Mouse (Mus musculus): Measurements from ENCODE around the gene Gdf2. TPM values are rescaled to one million over a fixed set of nuclear protein-coding genes. Genes with fewer than 3 reads are reported as not detected.

Gdf2 gene
- polyA plus RNA-seq, 1 experiment, result not detected

DNA sequence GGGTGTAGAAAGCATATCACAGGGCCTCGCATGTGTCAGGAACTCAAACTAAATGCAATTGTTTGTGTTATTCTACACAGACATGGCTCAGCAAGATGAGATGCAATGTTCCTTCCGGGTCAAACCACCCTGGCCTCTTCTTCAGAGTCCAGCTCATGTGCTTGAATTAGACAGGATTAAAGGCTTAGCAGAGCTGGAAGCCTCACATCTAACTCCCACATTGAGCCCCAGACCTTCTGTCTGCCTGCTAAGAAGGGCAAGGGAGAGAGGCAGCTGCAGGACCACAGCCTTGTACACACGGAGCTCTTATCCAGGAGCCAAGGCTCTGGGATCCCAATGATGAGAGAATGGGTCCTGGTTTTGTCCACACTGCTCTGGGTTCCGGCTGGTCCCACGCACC lies 12.9 kb downstream of the Gdf2 start, which contains the start of gene Rbp3:
Rbp3 (plus strand) TSS at position 243 of the 400 bp plus-strand sequence.
- Histone ChIP-seq H3K27me3 (ENCODE audit: control insufficient read depth, insufficient read depth, low read length) (no peaks in the 10 kb centered on the region), H3K4me3 (ENCODE audit: control insufficient read depth, insufficient read depth, low read length) (no peak within 1 kb of the TSS), H3K27ac (ENCODE audit: control insufficient read depth, insufficient read depth, low read length) (no peak within 1 kb of the TSS), H3K4me1 (replicated peaks; ENCODE audit: control insufficient read depth, insufficient read depth, low read length) (no peaks in the 10 kb centered on the region), H3K36me3 (ENCODE audit: control insufficient read depth, insufficient read depth, low read length) (no peaks in the 10 kb centered on the region)
- WGBS, result 91% methylated on average over 5 of the region's 5 CpGs
- TF ChIP-seq POLR2A (IDR thresholded peaks at IDR 0.05; ENCODE audit: control insufficient read depth, extremely low read depth, insufficient read depth, low read length, poor library complexity), result no peak
- no peak for TF ChIP-seq CTCF (IDR thresholded peaks at IDR 0.05; ENCODE audit: borderline replicate concordance, control insufficient read depth, extremely low read depth, insufficient read depth, low read length, poor library complexity)
- DNase-seq, result no peak

DNA sequence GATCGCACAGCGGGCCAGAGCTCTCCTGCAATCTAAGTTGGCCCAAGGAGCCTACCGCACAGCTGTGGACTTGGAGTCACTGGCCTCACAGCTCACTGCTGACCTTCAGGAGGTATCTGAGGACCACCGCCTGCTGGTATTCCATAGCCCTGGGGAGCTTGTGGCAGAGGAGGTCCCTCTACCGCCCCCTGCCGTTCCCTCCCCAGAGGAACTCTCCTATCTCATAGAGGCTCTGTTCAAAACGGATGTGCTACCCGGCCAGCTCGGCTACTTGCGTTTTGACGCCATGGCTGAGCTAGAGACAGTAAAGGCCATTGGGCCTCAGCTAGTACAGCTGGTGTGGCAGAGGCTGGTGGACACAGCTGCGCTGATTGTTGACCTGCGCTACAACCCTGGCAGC lies 15.2 kb downstream of the Gdf2 start:
- H3K27me3 ChIP-seq (ENCODE audit: control insufficient read depth, insufficient read depth, low read length), result no peaks in the 10 kb centered on the region
- H3K4me3 ChIP-seq (ENCODE audit: control insufficient read depth, insufficient read depth, low read length), result no peak overlapping the region
- 75% methylated on average over 13 of the region's 13 CpGs for WGBS
- no peaks in the 10 kb centered on the region for H3K4me1 ChIP-seq (replicated peaks; ENCODE audit: control insufficient read depth, insufficient read depth, low read length)
- H3K27ac ChIP-seq (ENCODE audit: control insufficient read depth, insufficient read depth, low read length), result no peak overlapping the region
- DNase-seq, result no peak
- TF ChIP-seq POLR2A (IDR thresholded peaks at IDR 0.05; ENCODE audit: control insufficient read depth, extremely low read depth, insufficient read depth, low read length, poor library complexity), result no peak
- TF ChIP-seq CTCF (IDR thresholded peaks at IDR 0.05; ENCODE audit: borderline replicate concordance, control insufficient read depth, extremely low read depth, insufficient read depth, low read length, poor library complexity), result no peak
- no peaks in the 10 kb centered on the region for H3K36me3 ChIP-seq (ENCODE audit: control insufficient read depth, insufficient read depth, low read length)

DNA sequence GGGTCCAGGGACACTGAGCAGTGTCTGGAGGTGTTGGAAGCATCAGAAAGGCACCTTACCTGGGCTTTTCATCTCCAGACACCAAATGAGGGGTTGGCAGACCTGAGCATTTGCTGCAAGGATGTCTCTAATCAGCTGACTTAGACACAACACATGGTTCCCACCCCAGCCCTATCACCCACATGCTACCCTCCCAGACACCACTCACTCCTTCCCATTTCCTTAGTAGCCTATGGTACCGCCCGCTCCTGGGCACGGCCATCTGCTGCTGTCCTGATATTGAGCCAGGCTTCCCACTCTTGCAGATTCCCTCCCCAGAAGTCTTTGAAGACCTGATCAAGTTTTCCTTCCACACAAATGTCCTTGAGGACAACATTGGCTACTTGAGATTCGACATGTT lies 17.3 kb downstream of the Gdf2 start:
- Histone ChIP-seq H3K4me1 (replicated peaks; ENCODE audit: control insufficient read depth, insufficient read depth, low read length) (no peaks in the 10 kb centered on the region), H3K27ac (ENCODE audit: control insufficient read depth, insufficient read depth, low read length) (no peak overlapping the region), H3K4me3 (ENCODE audit: control insufficient read depth, insufficient read depth, low read length) (no peak overlapping the region), H3K36me3 (ENCODE audit: control insufficient read depth, insufficient read depth, low read length) (no peaks in the 10 kb centered on the region), H3K27me3 (ENCODE audit: control insufficient read depth, insufficient read depth, low read length) (no peaks in the 10 kb centered on the region)
- TF ChIP-seq CTCF (IDR thresholded peaks at IDR 0.05; ENCODE audit: borderline replicate concordance, control insufficient read depth, extremely low read depth, insufficient read depth, low read length, poor library complexity) (no peak), POLR2A (IDR thresholded peaks at IDR 0.05; ENCODE audit: control insufficient read depth, extremely low read depth, insufficient read depth, low read length, poor library complexity) (no peak)
- 88% methylated on average over 4 of the region's 4 CpGs for WGBS
- DNase-seq, result no peak

DNA sequence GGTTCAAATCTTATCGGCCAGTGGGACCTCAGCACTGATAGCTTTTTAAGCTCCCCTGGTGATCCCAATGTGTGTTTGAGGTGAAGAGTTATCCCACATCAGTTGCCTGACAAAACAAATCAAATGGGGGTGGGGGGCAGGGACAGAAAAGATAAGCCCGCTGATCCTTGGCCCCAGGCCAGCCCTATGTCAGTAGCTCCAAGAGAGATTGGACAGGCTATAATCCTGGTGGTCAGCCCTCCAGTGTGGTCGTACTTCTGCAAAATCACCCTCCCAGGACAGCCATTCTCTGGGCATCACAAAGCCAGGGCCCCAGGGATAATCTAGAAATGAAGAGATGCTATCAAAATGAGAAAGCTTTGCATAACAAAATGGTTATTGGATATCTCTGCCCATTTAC lies 18.0 kb downstream of the Gdf2 start:
- TF ChIP-seq CTCF (IDR thresholded peaks at IDR 0.05; ENCODE audit: borderline replicate concordance, control insufficient read depth, extremely low read depth, insufficient read depth, low read length, poor library complexity) (no peak), POLR2A (IDR thresholded peaks at IDR 0.05; ENCODE audit: control insufficient read depth, extremely low read depth, insufficient read depth, low read length, poor library complexity) (no peak)
- no peaks in the 10 kb centered on the region for H3K4me1 ChIP-seq (replicated peaks; ENCODE audit: control insufficient read depth, insufficient read depth, low read length)
- no peaks in the 10 kb centered on the region for H3K36me3 ChIP-seq (ENCODE audit: control insufficient read depth, insufficient read depth, low read length)
- 78% methylated on average over 3 of the region's 3 CpGs for WGBS
- H3K27ac ChIP-seq (ENCODE audit: control insufficient read depth, insufficient read depth, low read length), result no peak overlapping the region
- H3K4me3 ChIP-seq (ENCODE audit: control insufficient read depth, insufficient read depth, low read length), result no peak overlapping the region
- DNase-seq, result no peak
- H3K27me3 ChIP-seq (ENCODE audit: control insufficient read depth, insufficient read depth, low read length), result no peaks in the 10 kb centered on the region

DNA sequence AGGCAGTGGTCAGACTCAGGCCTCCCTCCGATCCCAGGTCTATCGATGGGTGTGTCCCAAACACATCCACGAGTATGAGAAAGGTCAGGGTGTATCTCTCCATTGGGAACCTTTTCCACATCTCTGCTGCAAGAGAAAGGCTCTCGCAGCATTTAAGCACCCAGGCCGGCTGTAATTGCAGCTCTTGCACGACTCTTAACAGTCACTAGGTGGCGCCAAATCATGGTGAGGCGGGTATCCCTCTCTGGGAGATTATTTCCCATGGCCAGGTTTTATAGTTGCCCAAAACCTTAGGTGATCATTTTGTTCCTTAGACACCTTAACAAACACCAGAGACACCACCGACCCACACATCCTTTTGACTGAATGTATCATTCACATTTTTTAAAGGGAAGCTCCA lies 18.5 kb downstream of the Gdf2 start:
- no peaks in the 10 kb centered on the region for H3K27me3 ChIP-seq (ENCODE audit: control insufficient read depth, insufficient read depth, low read length)
- H3K27ac ChIP-seq (ENCODE audit: control insufficient read depth, insufficient read depth, low read length), result no peak overlapping the region
- DNase-seq, result peak; percentile 14
- H3K4me1 ChIP-seq (replicated peaks; ENCODE audit: control insufficient read depth, insufficient read depth, low read length), result no peaks in the 10 kb centered on the region
- H3K4me3 ChIP-seq (ENCODE audit: control insufficient read depth, insufficient read depth, low read length), result no peak overlapping the region
- H3K36me3 ChIP-seq (ENCODE audit: control insufficient read depth, insufficient read depth, low read length), result no peaks in the 10 kb centered on the region
- 16% methylated on average over 9 of the region's 9 CpGs for WGBS
- TF ChIP-seq POLR2A (IDR thresholded peaks at IDR 0.05; ENCODE audit: control insufficient read depth, extremely low read depth, insufficient read depth, low read length, poor library complexity) (no peak), CTCF (IDR thresholded peaks at IDR 0.05; ENCODE audit: borderline replicate concordance, control insufficient read depth, extremely low read depth, insufficient read depth, low read length, poor library complexity) (no peak)

DNA sequence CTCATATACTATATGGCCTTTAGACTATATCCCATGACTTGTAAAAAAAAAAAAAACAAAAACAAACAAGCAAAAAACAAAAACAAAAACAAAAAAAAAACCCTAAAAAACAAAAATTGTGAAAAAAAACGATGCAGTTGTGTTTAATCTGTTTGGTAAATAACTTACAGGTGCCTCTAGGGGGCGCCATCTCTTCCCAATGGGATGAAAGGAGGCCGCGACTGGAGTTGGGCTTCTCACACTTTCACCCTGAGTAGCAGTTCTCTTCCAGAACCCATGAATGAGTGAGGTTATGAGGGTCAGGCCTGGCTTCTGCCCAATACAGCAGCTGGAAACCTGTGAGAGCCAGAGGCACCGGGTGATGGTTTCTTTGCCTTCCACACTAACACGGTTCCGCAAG lies 24.8 kb downstream of the Gdf2 start:
- WGBS, result 70% methylated on average over 7 of the region's 7 CpGs
- H3K4me1 ChIP-seq (replicated peaks; ENCODE audit: control insufficient read depth, insufficient read depth, low read length), result no peaks in the 10 kb centered on the region
- H3K27me3 ChIP-seq (ENCODE audit: control insufficient read depth, insufficient read depth, low read length), result no peaks in the 10 kb centered on the region
- no peak for DNase-seq
- H3K36me3 ChIP-seq (ENCODE audit: control insufficient read depth, insufficient read depth, low read length), result no peaks in the 10 kb centered on the region
- no peak overlapping the region for H3K27ac ChIP-seq (ENCODE audit: control insufficient read depth, insufficient read depth, low read length)
- H3K4me3 ChIP-seq (ENCODE audit: control insufficient read depth, insufficient read depth, low read length), result no peak overlapping the region
- TF ChIP-seq CTCF (IDR thresholded peaks at IDR 0.05; ENCODE audit: borderline replicate concordance, control insufficient read depth, extremely low read depth, insufficient read depth, low read length, poor library complexity), result no peak
- TF ChIP-seq POLR2A (IDR thresholded peaks at IDR 0.05; ENCODE audit: control insufficient read depth, extremely low read depth, insufficient read depth, low read length, poor library complexity), result no peak

DNA sequence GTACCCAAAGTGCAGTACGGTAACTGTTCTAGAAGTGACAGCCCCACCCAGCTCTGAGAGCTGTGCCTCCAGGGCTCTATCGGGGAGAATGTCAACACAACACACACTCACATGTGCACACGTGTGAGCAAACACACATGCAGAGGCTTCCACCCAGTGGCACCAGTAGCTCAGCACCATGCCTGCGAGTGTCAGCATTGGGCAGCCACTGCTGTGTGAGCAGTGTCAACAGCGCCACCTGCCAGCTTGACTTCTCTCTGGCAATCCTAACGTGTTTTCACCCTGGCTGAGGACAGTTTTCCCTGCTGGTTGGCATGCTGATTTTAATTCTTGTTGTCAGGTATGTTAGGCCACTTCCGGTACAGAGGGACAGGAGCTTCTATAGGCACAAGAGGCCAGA lies 31.8 kb downstream of the Gdf2 start:
- Histone ChIP-seq H3K4me3 (ENCODE audit: control insufficient read depth, insufficient read depth, low read length) (no peak overlapping the region), H3K27me3 (ENCODE audit: control insufficient read depth, insufficient read depth, low read length) (no peaks in the 10 kb centered on the region), H3K36me3 (ENCODE audit: control insufficient read depth, insufficient read depth, low read length) (no peaks in the 10 kb centered on the region), H3K4me1 (replicated peaks; ENCODE audit: control insufficient read depth, insufficient read depth, low read length) (no peaks in the 10 kb centered on the region), H3K27ac (ENCODE audit: control insufficient read depth, insufficient read depth, low read length) (no peak overlapping the region)
- TF ChIP-seq POLR2A (IDR thresholded peaks at IDR 0.05; ENCODE audit: control insufficient read depth, extremely low read depth, insufficient read depth, low read length, poor library complexity) (no peak), CTCF (IDR thresholded peaks at IDR 0.05; ENCODE audit: borderline replicate concordance, control insufficient read depth, extremely low read depth, insufficient read depth, low read length, poor library complexity) (no peak)
- DNase-seq, result no peak
- whole genome bisulfite sequencing, result 54% methylated on average over 7 of the region's 7 CpGs
